Mouse (Mus musculus) heart, adult 11 months (tissue): ENCODE data around the gene Med13l.

Experiments used
- DNase-seq: peaks from one replicate; pipeline ENCODE4 v3.0.0; 2022

Gene Med13l

GRCm38 (mm10) chr5:118558841-118559240 lies 1.6 kb upstream of the Med13l start:
- peak; percentile 90 for DNase-seq

GRCm38 (mm10) chr5:118559584-118560384 lies 695 bp upstream of the Med13l start:
- peak; percentile 100 for DNase-seq

- DNase-seq = peak; percentile 92
Measured at GRCm38 (mm10) chr5:118561086-118561987, 858 bp downstream of the Med13l start.

GRCm38 (mm10) chr5:118562206-118562605 lies 1.7 kb downstream of the Med13l start:
- peak; percentile 55 for DNase-seq

- peak; percentile 88 for DNase-seq
Measured at GRCm38 (mm10) chr5:118563590-118563989, 3.1 kb downstream of the Med13l start.

- DNase-seq = peak; percentile 81
Measured at GRCm38 (mm10) chr5:118567395-118567794, 6.9 kb downstream of the Med13l start.

- DNase-seq = peak; percentile 82
Measured at GRCm38 (mm10) chr5:118569017-118569416, 8.5 kb downstream of the Med13l start.

- DNase-seq = peak; percentile 71
Measured at GRCm38 (mm10) chr5:118569606-118570580, 9.4 kb downstream of the Med13l start.

GRCm38 (mm10) chr5:118571504-118571903 lies 11.0 kb downstream of the Med13l start:
- peak; percentile 84 for DNase-seq

- DNase-seq = no peak
Measured at GRCm38 (mm10) chr5:118574236-118574635, 13.8 kb downstream of the Med13l start.

- no peak for DNase-seq
Measured at GRCm38 (mm10) chr5:118574997-118575396, 14.5 kb downstream of the Med13l start.

- DNase-seq = no peak
Measured at GRCm38 (mm10) chr5:118575909-118576308, 15.4 kb downstream of the Med13l start.

GRCm38 (mm10) chr5:118576731-118577130 lies 16.3 kb downstream of the Med13l start:
- DNase-seq = no peak

GRCm38 (mm10) chr5:118585355-118585754 lies 24.9 kb downstream of the Med13l start:
- peak; percentile 81 for DNase-seq

GRCm38 (mm10) chr5:118586560-118586959 lies 26.1 kb downstream of the Med13l start:
- DNase-seq = peak; percentile 71

- peak; percentile 85 for DNase-seq
Measured at GRCm38 (mm10) chr5:118588381-118588925, 28.0 kb downstream of the Med13l start.

GRCm38 (mm10) chr5:118589186-118589892 lies 28.9 kb downstream of the Med13l start:
- peak; percentile 77 for DNase-seq

- no peak for DNase-seq
Measured at GRCm38 (mm10) chr5:118590868-118591267, 30.4 kb downstream of the Med13l start.

- no peak for DNase-seq
Measured at GRCm38 (mm10) chr5:118591826-118592499, 31.5 kb downstream of the Med13l start.

GRCm38 (mm10) chr5:118594470-118595236 lies 34.2 kb downstream of the Med13l start:
- DNase-seq = peak; percentile 97
